Mouse (Mus musculus): Measurements from ENCODE around the gene Batf3. TPM values are rescaled to one million over a fixed set of nuclear protein-coding genes. Genes with fewer than 3 reads are reported as not detected.

Batf3 gene
- polyA plus RNA-seq, 1 experiment from 2014 or later, result 3.5 TPM

DNA sequence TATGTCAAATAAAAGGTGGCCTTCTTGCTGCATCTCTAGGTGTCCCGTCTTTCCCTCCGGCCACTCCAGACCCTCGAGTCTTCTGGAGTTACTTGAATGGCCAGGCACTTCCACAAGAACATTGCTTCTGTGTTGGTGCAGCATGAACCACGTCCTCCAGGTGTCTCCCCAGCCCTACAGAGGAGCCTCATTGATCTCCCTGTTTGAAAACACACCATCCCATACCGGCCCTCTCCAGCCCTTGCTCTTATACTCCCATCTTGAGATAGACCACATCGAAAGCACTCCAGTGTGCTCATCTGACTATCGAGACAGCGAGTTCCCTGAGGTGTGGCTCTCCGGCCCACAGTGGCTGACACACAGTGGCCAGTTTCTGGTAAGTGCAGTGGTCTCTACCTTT lies 2.6 kb upstream of the Batf3 start:
- H3K27ac ChIP-seq (ENCODE audit: low read depth, low read length), result no peak overlapping the region
- no peak for ATAC-seq (ENCODE audit: low FRiP score)
- H3K36me3 ChIP-seq (ENCODE audit: control insufficient read depth, insufficient read depth, low read length), result no peaks in the 10 kb centered on the region
- no peak overlapping the region for H3K9ac ChIP-seq (ENCODE audit: low read length)
- H3K4me1 ChIP-seq (ENCODE audit: control insufficient read depth, insufficient read depth, low read length), result peaks cover 3% of the 10 kb centered on the region; the same call in 1 of the 2 replicates
- WGBS, result 77% methylated on average over 9 of the region's 9 CpGs
- peaks cover 21% of the 10 kb centered on the region for H3K27me3 ChIP-seq (ENCODE audit: control insufficient read depth, insufficient read depth, low read length)
- H3K9me3 ChIP-seq (ENCODE audit: control insufficient read depth, low read length), result no peaks in the 10 kb centered on the region
- no peak overlapping the region for H3K4me3 ChIP-seq (ENCODE audit: low read depth, low read length)
- H3K4me2 ChIP-seq, result no peak overlapping the region
- DNase-seq (ENCODE audit: low spot score, missing footprints), result peak; percentile 81

DNA sequence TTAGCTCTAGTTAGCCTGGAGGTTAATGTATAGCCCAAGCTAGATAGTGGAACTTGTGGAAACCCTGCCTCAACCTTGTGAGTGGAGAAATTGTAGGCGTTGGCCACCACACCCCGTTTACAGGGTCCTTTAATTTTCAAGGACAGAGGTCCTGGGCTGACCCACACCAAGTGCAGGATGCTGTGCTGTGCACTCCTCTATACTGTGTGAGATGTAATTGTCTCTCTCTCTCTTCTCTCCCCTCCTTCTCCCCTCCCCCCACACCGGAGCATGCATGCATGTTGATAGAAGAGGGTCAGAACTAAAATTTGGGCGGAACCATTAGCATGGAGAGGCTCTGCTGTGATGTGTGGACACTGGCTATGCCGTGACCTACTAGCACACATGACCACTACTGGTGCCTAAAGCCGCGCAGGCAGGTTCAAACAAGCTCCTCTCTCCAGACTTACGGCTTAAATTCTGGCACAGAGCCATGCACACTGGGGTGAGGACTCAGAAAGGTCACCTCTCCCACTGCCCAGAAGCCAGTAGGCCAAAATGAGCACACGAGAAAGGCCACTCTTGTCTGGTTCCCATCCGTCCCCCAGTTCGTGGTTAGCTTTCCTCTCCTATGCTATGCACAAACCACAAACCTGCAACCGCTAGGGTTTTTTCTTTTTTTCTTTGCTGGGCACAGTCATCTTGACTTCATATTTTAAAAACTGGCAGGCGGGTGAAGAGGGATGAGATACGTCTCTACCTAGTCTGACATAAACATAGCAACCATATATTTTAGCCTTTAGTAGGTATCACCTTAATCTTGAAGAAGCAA lies 571 bp upstream of the Batf3 start:
- Histone ChIP-seq H3K27me3 (ENCODE audit: control insufficient read depth, insufficient read depth, low read length) (peaks cover 21% of the 10 kb centered on the region), H3K27ac (ENCODE audit: low read depth, low read length) (no peak overlapping the region), H3K4me2 (peak overlapping the region; percentile 99), H3K4me3 (ENCODE audit: low read depth, low read length) (peak overlapping the region; percentile 62), H3K9ac (ENCODE audit: low read length) (peak overlapping the region; percentile 7; the same call in 1 of the 2 replicates), H3K4me1 (ENCODE audit: control insufficient read depth, insufficient read depth, low read length) (peaks cover 3% of the 10 kb centered on the region; the same call in 1 of the 2 replicates), H3K36me3 (ENCODE audit: control insufficient read depth, insufficient read depth, low read length) (no peaks in the 10 kb centered on the region), H3K9me3 (ENCODE audit: control insufficient read depth, low read length) (no peaks in the 10 kb centered on the region; the same call in 1 of the 2 replicates)
- 60% methylated on average over 14 of the region's 14 CpGs for WGBS
- ATAC-seq (ENCODE audit: low FRiP score) (0 out of 2 replicates have a peak, but pooled peaks have one; percentile 12), DNase-seq (ENCODE audit: low spot score, missing footprints) (peak; percentile 89)

DNA sequence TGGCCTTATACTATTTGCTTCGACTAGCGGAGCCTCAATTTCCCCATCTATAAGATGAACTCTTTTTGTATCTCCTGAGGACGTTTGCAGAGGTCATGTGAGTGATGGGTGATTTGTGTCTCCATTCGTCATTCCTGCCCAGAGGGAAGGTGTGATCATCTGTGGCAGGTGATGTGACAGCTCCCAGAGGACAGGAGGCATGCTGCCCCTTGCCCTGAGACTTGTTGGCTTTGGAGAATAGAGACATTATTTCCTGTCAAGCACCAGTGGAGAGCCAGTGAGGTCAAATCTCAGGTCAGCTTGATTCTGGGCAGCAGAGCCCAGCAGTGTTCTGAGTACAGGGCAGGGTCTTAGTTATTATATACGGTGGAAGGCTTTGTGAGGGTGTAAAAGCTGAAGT lies 1.5 kb downstream of the Batf3 start:
- Histone ChIP-seq H3K36me3 (ENCODE audit: control insufficient read depth, insufficient read depth, low read length) (no peaks in the 10 kb centered on the region), H3K27me3 (ENCODE audit: control insufficient read depth, insufficient read depth, low read length) (peaks cover 21% of the 10 kb centered on the region), H3K9ac (ENCODE audit: low read length) (no peak overlapping the region), H3K9me3 (ENCODE audit: control insufficient read depth, low read length) (no peaks in the 10 kb centered on the region; the same call in 1 of the 2 replicates), H3K4me1 (ENCODE audit: control insufficient read depth, insufficient read depth, low read length) (peaks cover 3% of the 10 kb centered on the region; the same call in 1 of the 2 replicates), H3K4me2 (no peak overlapping the region; the same call in 1 of the 2 replicates), H3K4me3 (ENCODE audit: low read depth, low read length) (no peak overlapping the region; the same call in 1 of the 2 replicates), H3K27ac (ENCODE audit: low read depth, low read length) (no peak overlapping the region)
- DNase-seq (ENCODE audit: low spot score, missing footprints), result peak; percentile 79
- WGBS, result 43% methylated on average over 5 of the region's 5 CpGs
- no peak for ATAC-seq (ENCODE audit: low FRiP score)

DNA sequence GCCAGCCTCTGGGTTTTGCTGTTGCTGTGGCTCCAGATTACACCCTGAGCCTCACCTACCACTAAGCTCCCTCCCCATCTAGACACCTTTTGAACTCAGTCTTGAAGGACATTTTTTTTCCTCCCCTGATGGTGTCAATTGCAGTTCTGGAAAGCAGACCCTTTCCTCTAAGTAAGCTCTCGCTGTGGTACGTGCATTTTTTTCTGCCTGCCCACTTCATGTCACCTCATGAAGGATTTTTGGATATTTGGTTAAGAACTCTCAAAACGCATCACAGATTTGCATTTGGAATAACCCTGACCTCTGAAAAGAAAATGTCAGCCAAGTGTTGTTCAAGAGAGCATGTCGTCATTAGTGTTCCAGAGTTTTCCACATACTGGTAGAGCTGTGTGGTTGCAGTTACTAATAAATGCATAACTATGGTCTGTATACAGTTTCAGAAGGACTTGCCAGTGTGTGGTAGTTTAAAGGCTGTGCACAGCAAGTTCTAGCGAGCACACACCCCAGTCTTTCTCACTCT lies 2.2 kb downstream of the Batf3 start:
- Histone ChIP-seq H3K4me2 (no peak overlapping the region), H3K9ac (ENCODE audit: low read length) (no peak overlapping the region), H3K27ac (ENCODE audit: low read depth, low read length) (no peak overlapping the region), H3K4me1 (ENCODE audit: control insufficient read depth, insufficient read depth, low read length) (peaks cover 3% of the 10 kb centered on the region; the same call in 1 of the 2 replicates), H3K27me3 (ENCODE audit: control insufficient read depth, insufficient read depth, low read length) (peaks cover 21% of the 10 kb centered on the region), H3K36me3 (ENCODE audit: control insufficient read depth, insufficient read depth, low read length) (no peaks in the 10 kb centered on the region), H3K4me3 (ENCODE audit: low read depth, low read length) (no peak overlapping the region), H3K9me3 (ENCODE audit: control insufficient read depth, low read length) (no peaks in the 10 kb centered on the region; the same call in 1 of the 2 replicates)
- ATAC-seq (ENCODE audit: low FRiP score), result no peak
- DNase-seq (ENCODE audit: low spot score, missing footprints), result peak; percentile 73
- 80% methylated on average over 5 of the region's 5 CpGs for WGBS

DNA sequence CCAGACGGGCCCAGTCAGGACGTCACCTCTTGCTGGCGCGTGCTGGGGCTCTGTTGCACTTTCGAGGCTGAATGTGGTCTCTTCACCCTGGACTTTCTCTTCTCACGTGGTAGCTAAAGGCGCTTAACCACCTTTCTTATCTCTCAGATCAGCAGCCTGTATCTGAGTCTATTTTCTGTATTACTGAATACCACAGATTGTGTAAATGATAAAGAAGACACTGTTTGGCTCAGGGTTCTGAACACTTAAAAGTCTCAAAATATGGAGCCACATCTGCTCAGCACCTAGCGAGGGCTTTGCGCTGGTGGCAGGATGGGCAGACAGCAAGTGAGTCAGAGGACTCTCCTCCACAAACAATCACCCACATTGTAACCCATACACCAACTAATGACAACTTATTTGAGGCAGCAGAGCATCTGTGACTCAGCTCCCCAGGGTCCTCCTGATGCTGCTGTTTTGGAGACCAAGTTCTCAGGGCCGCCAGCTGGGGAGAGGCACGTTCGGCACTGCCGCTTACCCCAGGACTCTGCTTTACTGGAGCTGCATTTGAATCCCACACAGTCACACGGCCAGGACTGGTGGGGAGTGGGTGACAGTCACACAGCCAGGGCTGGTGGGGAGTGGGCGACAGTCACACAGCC lies 5.2 kb downstream of the Batf3 start:
- ATAC-seq (ENCODE audit: low FRiP score) (no peak), DNase-seq (ENCODE audit: low spot score, missing footprints) (peak; percentile 69)
- Histone ChIP-seq H3K4me2 (no peak overlapping the region), H3K9ac (ENCODE audit: low read length) (no peak overlapping the region), H3K27ac (ENCODE audit: low read depth, low read length) (no peak overlapping the region), H3K27me3 (ENCODE audit: control insufficient read depth, insufficient read depth, low read length) (peaks cover 15% of the 10 kb centered on the region), H3K4me1 (ENCODE audit: control insufficient read depth, insufficient read depth, low read length) (peaks cover 3% of the 10 kb centered on the region; the same call in 1 of the 2 replicates), H3K36me3 (ENCODE audit: control insufficient read depth, insufficient read depth, low read length) (no peaks in the 10 kb centered on the region), H3K9me3 (ENCODE audit: control insufficient read depth, low read length) (no peaks in the 10 kb centered on the region; the same call in 1 of the 2 replicates), H3K4me3 (ENCODE audit: low read depth, low read length) (no peak overlapping the region)
- WGBS, result 84% methylated on average over 15 of the region's 15 CpGs

DNA sequence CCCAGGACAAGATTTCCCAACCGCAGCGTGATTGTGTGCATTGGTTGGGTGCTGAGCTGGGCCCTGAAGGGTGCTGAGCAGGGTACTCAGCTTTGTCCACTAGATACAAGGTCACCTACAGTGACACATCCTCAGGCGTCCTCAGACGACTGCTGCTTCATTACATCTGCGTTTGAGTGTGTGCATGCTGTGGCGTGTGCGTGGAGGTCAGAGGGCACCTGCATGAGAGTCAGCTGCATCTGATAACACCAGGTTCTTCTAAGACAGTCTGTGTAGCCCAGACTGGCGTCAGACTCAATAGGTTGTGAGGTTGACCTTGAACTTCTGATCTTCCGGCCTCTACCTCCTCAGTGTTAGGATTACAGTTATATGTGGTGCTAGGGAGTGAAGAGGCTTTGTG lies 7.6 kb downstream of the Batf3 start:
- H3K27me3 ChIP-seq (ENCODE audit: control insufficient read depth, insufficient read depth, low read length), result no peaks in the 10 kb centered on the region; the same call in 1 of the 2 replicates
- H3K27ac ChIP-seq (ENCODE audit: low read depth, low read length), result no peak overlapping the region
- DNase-seq (ENCODE audit: low spot score, missing footprints), result peak; percentile 67
- ATAC-seq (ENCODE audit: low FRiP score), result no peak
- H3K36me3 ChIP-seq (ENCODE audit: control insufficient read depth, insufficient read depth, low read length), result no peaks in the 10 kb centered on the region
- H3K9ac ChIP-seq (ENCODE audit: low read length), result no peak overlapping the region
- 88% methylated on average over 9 of the region's 9 CpGs for WGBS
- no peaks in the 10 kb centered on the region; the same call in 1 of the 2 replicates for H3K9me3 ChIP-seq (ENCODE audit: control insufficient read depth, low read length)
- H3K4me2 ChIP-seq, result no peak overlapping the region
- no peak overlapping the region for H3K4me3 ChIP-seq (ENCODE audit: low read depth, low read length)
- H3K4me1 ChIP-seq (ENCODE audit: control insufficient read depth, insufficient read depth, low read length), result no peaks in the 10 kb centered on the region

DNA sequence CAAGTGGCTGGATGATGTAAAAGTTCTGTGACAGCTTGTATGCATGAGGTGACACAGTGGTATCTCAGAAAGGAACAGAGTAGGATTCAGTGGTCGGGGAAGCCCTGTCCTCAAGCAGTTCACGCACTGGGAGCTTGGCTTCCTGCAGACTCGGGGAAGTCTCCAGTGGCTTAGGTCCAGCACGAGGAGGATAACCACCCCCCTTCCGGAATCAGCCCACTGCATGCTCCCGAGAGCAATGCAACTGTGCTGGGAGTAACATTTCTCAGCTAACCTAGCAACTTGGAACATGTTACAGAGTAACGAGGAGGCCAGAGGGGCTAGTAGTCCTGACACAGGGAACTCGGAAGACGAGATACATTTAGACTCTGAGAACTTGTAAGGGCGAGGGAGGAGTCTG lies 9.7 kb downstream of the Batf3 start:
- no peaks in the 10 kb centered on the region for H3K9me3 ChIP-seq (ENCODE audit: control insufficient read depth, low read length)
- DNase-seq (ENCODE audit: low spot score, missing footprints), result peak; percentile 65
- H3K4me3 ChIP-seq (ENCODE audit: low read depth, low read length), result no peak overlapping the region
- WGBS, result 75% methylated on average over 10 of the region's 10 CpGs
- H3K4me1 ChIP-seq (ENCODE audit: control insufficient read depth, insufficient read depth, low read length), result 0 out of 2 replicates have a peak, but pooled peaks cover 3% of the 10 kb centered on the region
- no peak overlapping the region for H3K9ac ChIP-seq (ENCODE audit: low read length)
- ATAC-seq (ENCODE audit: low FRiP score), result no peak
- no peak overlapping the region for H3K4me2 ChIP-seq
- H3K27me3 ChIP-seq (ENCODE audit: control insufficient read depth, insufficient read depth, low read length), result no peaks in the 10 kb centered on the region
- no peaks in the 10 kb centered on the region for H3K36me3 ChIP-seq (ENCODE audit: control insufficient read depth, insufficient read depth, low read length)
- H3K27ac ChIP-seq (ENCODE audit: low read depth, low read length), result no peak overlapping the region

DNA sequence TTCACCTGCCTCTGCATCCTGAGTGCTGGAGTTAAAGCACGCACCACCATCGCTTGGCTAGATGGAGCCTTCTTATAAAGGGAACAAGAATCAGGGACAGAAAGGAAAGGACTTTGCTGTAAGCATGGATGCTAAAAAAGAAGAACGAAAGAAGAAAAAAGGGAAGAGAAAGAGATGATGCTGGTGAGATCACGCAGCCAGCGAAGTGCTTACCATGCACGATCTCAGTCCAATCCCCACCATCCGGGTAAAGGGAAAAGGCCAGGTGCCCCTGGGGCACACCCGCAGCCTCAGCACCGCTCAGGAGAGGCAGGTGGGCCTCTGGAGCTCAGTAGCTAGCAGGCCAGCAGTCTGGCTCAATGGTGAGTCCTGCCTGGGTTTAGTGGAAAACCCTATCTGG lies 12.3 kb downstream of the Batf3 start:
- WGBS, result 92% methylated on average over 9 of the region's 9 CpGs

More for the DNA sequence above, 12.3 kb downstream of the Batf3 start:
- Histone ChIP-seq H3K4me1 (ENCODE audit: control insufficient read depth, insufficient read depth, low read length) (0 out of 2 replicates have a peak, but pooled peaks cover 3% of the 10 kb centered on the region), H3K36me3 (ENCODE audit: control insufficient read depth, insufficient read depth, low read length) (no peaks in the 10 kb centered on the region), H3K27me3 (ENCODE audit: control insufficient read depth, insufficient read depth, low read length) (no peaks in the 10 kb centered on the region), H3K4me2 (no peak overlapping the region), H3K9ac (ENCODE audit: low read length) (no peak overlapping the region), H3K27ac (ENCODE audit: low read depth, low read length) (no peak overlapping the region), H3K4me3 (ENCODE audit: low read depth, low read length) (no peak overlapping the region), H3K9me3 (ENCODE audit: control insufficient read depth, low read length) (no peaks in the 10 kb centered on the region)
- ATAC-seq (ENCODE audit: low FRiP score) (no peak), DNase-seq (ENCODE audit: low spot score, missing footprints) (no peak)

Measured in midbrain, embryonic 11.5 days (tissue).